Mouse (Mus musculus) G1E (cell line): Measurements from ENCODE around the gene Stat5b.

Experiments
- CTCF ChIP-seq: IDR thresholded peaks from 2 replicates; pipeline ENCODE4 v1.5.1; 2012; ENCODE audit warnings: low read depth, low read length, inconsistent platforms, mixed read lengths
- POLR2AphosphoS5 ChIP-seq: IDR thresholded peaks from 2 replicates; pipeline ENCODE4 v1.6.1; 2012; ENCODE audit warnings: low read depth, low read length, inconsistent platforms; ENCODE audit not compliant: insufficient replicate concordance
- TAL1 ChIP-seq: conservative IDR thresholded peaks from 2 replicates; pipeline ENCODE4 v1.6.1; 2012; ENCODE audit warnings: low read depth, low read length, inconsistent platforms, mixed read lengths

DNA sequence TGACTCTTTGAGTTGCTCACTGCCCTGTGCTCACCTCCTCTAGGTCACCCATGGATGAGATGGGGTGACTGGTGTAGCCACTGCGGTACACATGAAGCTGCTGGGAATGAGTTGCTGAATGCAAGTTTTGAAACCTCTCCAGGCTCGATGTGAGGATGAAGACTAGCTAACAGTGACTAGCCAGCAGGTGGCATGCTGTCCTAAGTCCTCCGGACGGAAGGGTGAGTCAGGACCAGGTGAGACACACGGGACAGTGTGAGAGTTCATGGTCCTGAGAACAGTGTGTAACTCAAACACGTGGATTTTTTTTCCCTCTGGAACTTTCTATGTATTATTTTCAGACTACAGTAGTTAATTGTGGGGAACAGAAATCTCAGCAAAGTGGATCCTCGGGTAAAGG, 17.1 kb downstream of the Stat5b start:
- TF ChIP-seq CTCF (no peak), POLR2AphosphoS5 (no peak), TAL1 (no peak)
